Mouse (Mus musculus) cerebellum, adult (tissue): ENCODE results near the gene Ddit4.

Experiments
- ATAC-seq: cut with Nextera tagmentation; 2 replicates; pipeline ENCODE4 v1.9.2; 2017; ENCODE audit warnings: mild to moderate bottlenecking, moderate library complexity, mixed read lengths; ENCODE audit not compliant: insufficient number of reproducible peaks, low FRiP score, low TSS enrichment

Gene Ddit4

DNA sequence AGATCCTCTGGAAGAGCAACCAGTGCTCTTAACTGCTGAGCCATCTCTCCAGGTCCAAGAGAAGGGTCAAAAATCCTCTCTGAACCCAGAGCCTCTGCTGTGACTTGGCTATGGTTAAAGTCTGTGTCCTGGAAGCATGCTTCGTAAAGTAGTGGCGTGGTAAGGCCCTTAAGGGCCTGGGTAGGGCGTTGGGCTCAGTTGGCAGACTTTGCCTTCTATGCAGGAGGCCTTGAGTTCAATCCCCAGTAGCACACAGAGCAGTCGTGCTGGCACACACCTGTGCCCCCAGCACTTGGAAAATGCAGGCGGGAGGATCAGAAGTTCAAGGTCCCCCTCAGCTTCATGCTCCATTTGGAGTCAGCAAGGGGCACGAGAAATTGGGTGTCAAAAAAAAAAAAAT lies 21.4 kb upstream of the Ddit4 start:
- ATAC-seq: no peak

DNA sequence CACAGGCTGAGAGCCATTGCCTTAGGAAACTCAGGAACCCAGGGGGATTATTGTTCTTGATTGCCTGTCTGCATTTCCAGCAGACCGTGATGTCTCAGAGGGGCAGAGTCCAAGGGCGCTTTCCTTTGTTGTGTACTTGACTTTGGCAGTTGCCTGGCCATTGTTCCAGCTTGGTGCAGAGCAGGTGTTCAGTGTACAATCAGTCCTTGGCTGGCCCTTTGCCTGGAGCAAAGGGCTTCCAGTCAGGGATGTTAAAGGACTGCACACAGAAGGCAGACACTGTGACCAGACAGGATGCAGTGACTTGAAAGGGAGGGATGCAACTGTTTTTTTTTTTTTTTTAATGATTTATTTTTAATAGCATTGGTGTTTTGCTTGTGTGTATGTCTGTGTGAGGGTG lies 20.9 kb upstream of the Ddit4 start:
- ATAC-seq: no peak

DNA sequence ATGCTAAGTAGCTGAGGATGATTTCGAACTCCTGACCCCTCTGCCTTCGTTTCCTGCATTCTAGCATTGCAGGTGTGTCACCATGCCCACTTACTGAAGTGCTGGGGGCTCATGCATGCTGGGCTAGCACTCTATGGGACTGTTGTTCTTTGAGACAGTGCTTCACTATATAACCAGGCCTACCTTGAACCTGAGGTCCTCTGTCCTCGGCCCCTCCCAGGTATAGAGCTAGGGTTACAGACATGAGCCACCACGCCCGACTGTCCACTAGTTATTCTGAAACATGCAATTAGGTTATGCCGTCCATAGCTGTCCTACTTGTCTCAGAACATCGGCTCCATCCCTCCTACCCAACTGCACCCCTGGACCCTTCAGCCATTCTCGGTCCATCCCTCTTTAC lies 20.2 kb upstream of the Ddit4 start:
- ATAC-seq: no peak

DNA sequence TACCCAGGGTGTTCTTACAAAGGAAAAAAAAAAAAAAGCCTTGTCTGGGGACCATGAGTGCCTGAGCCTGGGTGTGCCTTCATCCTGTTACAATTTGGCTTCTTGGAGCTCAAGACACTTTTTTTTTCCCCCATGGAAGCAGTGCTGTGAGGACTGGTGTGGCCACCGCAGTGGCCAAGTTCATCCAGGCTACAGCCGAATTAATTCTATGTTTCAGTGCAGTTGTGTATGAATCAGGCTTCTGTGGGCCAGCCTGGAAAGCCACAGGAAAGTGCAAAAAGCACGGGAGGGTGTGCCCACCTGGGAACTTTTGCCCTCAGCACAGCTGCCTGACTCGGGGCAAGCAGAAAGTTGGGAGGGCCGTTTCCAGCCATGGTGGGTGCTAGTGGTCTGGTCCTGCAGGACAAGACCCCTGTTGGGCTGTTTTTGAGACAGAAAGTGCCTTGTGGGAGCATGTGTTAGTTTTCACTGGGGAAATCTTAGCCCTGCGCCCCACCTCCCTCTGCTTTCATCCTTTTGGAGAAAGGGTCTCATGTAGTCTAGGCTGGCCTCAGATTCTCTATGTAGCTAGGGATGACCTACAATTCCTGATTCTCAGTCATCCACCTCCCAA lies 18.9 kb upstream of the Ddit4 start:
- no peak for ATAC-seq

DNA sequence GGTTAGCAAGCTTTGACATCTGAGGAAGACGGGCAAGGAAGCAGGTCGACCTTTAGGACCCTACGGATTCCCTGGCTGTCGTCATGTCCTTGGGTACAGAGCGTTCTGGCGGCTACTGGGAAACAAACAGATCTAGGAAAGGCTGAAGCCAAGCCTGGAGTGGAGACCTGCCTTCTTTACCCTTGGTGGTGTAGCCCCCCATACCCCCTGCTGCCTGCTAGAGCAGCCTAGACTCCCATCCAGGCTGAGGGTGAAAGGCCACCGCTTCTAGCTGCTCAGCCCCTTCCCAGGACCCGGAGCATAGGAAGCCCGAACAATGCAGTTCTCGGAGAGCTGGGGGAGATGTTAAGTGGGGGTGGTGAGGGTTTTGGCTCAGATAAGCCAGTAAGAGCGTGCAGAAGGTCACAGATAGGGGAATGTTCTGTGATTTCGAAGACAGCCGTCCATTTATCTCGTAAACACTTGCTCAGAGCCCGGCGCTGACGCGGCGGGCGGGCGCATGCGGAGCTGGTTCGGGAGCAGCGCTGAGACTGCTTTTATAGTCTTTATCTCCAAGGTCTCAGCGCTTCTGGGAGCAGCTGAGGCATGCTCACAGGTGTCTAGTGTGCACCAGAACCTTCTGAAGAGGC lies 18.3 kb upstream of the Ddit4 start:
- peak; percentile 90 for ATAC-seq

DNA sequence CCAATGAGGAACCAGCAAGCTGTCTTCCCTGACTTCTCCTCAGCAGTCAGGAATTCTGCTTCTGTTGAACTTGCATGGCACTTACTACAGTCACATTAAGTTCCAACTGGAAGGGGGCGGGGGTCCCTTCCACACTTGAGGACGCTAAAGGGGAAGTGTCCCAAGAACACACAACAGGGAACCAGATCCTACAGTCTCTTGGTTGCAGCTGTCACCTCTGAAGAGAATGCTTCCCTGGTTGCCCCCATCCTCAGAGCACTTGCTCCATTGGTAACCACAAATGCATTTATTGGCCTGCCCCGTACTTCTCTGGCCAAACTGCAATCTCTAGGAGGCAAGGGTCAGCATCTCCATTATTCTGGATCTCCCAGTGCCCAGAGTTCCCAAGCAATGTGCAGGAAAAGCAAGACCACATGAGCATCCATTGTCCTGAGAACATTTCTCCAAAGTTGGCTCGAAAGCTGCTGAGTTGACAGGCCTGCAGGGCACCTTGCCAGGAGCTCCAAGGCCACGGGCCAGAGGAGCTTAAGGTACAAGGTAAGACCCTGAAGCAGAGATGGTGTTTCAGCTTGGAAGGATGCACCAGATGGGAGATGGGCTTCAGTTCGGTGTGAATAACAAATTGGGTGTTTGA lies 15.8 kb upstream of the Ddit4 start:
- no peak for ATAC-seq

DNA sequence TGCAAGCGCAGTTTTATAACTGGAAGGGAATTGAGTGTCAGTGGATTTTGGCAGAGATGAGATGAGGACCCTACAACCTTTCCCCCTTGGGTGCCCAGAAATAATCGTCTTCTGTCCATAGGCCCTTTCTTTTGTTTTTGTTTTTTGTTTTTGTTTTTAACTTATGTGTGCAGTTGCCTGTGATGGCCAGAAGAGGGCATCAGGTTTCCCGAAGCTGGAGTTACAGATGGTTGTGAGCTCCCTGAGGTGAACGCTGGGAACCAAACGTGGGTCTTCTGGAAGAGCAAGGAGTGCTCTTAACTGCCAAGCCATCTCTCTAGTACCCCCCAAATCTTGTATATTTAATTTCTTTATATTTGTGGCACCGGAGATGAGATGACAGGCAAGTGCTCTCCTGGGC lies 15.1 kb upstream of the Ddit4 start:
- ATAC-seq: no peak

DNA sequence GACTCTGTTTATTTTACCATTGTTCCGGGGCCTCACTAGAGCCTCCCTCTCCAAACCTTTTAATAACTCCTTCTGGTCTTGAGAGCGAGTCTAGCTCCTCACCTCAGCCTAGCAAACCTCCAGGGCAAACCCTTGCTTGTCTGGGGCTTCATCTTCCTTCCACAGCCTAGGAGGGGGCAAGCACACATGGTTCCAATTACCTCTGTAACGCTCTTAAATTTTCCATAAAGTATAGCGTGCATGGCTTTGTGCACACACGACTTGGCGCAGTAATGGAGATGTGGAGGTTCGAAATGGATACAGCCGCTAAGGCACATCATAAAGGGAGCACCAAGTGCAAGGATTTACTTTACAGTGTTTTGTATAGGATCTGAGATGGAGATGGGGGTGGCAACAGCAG lies 14.2 kb upstream of the Ddit4 start:
- ATAC-seq: no peak

DNA sequence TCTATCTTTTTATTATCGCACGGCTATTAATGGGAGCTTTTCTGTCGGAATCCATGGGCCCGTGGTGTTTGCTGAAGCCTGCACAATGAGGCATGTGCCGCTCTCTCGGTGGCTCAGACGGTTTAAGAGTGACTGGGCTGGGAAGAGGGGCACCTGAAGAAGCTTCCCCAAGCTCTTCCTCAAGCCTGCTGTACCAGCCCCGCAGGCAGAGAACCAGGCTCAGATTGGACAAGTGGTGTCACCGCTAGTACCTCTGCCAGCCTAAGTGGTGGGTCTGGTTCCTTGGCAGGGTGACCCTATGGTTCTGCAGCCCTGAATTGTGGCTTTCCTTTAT lies 13.7 kb upstream of the Ddit4 start:
- no peak for ATAC-seq

DNA sequence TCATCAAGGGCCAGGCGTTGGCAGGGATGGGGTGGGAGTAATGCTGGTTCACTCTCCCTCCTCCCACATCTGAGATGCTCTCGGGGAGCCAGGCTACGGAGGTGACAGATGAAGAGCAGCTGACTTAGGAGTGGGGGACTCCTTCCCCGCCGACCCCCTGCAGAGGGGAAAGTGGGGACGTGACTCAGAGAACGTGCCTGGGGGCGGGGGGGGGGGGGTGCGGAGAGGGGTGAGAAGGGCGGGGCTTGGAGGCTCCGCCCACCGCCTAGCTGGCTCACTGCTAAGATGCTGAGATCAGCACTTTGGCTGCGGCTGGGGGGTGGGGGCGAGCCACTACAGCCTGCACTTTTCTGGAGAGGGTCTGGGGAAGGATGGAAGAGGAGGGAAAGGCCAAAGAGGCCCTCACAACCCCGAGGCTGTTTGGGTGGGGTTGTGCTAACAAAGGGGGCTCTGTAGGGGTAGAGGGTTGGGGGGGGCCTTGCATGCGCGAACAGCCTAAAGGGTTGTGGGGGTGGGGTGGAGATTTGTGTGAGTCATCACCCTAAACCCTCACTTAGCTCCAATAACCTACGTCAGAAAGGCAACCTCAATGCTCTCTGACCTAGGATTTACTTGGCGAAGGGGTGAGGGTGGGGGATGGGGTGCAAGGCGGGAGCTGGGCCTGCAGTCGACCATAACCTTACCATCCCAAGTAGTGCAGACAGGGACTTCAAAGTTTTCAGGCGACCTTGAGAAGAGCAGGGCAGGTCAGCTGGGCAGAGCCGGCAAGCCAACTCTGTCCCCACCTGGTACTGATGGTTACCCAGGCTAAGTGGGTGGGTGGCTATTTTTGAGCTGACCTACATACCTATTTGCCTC lies 13.1 kb upstream of the Ddit4 start:
- ATAC-seq: no peak

DNA sequence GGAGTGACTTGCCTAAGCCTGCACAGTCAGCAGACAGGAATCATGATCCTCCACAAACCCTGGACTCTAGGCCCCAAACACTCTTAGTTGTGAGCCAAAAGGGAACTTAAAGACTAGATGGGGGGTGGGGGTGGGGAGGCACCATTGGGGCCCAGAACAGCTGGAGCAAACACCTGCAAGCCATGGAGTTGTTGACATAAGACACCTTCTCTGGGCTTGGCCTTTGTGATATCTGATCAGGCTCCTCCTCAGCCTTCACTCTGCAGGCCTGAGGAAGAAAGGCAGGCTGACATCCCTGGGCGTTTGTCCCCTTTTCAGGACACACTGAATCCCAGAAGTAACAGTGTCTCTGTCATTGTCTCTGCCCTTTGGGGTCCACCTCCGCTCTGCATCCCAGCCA lies 12.0 kb upstream of the Ddit4 start:
- ATAC-seq: no peak

DNA sequence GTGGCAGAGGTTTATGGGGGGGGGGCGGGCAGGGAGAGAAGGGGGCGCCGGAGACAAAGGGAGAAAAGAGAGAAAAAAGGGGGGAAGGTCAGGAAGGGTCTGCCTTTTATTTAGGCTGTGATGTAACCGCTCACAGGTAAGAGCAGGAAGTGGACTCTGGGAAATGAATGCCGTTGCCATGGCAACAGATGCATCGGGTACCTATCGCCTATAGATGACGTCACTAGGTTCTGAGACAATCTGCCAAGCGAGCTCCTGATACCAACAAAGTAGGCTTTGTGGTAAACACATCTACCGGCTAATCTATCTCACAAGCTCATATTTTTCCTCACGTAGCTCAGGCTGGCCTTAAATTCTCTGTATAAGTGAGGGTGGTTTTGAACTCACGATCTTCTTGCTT lies 7.9 kb upstream of the Ddit4 start:
- ATAC-seq: no peak

DNA sequence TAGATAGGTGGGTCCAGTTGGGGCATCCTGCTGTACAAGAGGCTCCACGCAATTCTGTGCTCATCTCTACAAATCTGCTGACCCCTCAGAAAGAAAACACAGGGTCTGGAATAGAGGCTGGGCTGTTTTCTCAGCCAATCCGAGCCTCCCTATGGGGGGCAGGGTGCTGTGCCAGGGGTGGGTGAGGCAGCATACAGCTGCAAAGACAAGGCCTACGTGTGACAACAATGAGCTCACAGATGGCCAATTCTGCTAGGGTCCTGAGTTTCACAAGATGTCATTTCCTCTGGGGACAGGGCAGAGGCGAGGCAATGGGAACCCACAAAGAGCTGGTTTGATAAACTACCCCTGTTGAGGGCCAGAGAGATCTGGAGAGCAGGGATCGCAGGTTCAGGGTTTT lies 6.8 kb upstream of the Ddit4 start:
- ATAC-seq: no peak

DNA sequence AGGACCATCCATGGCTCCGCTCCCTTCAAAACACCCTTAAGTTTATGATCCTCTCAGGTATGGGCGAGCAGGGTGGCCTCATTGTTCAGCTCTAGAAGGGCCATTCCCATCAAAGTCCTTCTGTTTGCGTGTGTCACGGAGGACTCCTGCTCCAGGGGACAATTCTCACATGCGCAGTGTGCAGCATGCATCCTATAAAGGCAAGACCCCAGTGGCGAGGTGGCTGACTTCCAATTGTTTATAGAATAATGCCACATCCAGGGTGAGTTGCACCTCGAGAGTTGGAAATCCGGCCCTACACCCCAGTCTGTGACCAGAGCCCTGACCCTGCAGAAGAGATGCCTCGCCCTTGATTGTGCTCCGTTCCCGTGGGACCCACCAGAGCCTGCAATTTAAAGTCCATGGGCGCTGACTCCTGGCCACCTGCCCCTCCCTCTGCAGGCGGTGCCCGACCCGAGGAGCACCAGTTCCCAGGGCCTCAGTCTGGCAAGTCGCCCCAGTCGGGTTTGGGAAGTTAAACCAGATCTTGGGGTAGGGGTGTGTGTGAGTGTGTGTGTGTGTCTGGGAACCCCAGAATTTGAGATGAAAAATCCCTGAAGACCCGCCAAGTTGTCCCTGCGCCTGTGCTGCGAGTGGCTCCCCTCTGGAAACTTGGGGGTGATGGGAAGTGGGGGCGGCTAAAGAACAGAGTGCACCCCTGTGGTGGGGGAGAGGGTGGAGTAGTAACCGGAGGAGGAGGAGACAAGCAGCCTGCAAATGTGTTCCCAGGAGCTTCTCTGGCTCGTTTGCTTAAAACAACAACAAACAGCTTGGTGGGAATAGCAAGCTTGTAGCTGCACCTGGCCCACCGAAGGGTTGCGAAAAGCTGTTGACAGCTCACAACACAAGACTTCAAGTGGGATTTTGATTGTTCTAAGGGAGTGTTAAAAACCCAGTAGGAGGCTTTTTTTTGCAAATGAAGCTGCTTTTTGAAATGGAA lies 5.8 kb upstream of the Ddit4 start:
- ATAC-seq: no peak

DNA sequence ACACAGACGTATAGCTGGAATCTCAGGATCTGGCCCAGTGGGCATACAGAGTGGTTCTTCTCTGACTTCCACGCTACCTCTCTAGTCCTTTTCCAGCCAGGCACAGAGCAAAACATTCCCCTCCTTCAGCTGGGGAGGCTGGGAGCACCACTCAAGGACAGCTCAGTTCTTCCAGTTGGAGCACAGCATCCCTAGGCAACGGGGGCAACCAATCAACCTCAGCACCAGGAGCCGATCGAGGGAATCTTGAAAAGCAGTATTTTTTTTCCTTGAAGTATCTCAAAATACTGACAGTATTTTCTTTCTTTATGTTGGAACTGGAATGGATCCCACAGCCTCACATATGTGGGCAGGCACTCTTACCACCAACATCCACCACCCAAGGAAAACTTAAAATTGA lies 5.0 kb upstream of the Ddit4 start:
- no peak for ATAC-seq

DNA sequence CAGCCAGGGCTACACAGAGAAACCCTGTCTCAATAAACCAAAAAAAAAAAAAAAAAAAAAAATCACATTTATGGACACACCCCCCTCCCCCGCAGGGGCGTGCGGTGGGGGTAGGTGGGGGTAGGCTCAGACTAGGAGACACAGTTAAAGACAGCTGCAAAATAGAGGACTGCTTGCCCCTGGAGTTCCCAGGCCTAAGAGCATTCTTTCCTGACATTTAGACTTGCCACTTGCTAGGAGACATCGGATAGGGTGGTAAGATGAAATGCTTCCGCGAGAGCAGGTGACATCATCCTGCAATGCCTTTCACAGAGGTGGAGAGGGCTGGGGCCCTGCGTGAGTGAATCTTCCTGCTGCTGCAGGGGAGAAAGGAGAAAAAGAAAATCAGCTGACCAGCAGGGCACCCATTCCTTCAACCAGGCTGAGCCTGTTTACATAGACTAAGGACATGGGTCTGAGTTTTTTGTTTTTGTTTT lies 2.0 kb upstream of the Ddit4 start:
- ATAC-seq: no peak

DNA sequence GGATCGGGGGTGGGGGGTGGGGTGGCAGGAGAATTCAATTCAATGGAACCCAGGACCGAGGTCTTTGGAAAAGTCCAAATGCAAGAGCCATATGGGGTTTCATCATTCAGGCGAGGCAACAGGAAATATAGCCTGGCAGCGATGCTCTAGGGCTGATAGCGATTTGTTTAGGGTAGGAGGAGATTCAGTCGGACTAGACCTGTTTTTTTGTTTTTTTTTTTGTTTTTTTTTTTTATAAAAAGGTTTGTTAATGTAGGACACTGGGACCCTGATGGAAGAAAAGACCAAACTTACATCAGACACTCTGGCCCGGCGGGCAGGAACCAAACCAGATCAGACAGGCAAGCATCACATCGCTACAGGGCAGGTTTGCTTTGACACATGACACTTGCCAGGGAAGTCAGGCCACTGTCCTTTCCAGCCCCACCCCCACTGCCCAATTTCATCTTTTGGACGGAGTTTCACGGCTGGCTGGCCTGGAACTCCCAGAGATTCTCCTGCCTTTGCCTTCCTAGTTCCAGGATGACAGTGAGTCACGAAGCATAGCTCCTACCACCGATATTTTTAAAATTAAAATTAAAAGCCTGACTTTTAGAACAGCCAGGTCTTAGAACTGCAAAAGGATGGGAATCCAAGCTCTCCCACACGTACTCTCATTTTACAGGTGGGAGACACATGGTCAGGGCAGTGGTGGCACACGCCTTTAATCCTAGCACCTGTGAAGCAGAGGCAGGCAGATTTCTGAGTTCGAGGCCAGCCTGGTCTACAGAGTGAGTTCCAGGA lies 1.3 kb upstream of the Ddit4 start:
- no peak for ATAC-seq

DNA sequence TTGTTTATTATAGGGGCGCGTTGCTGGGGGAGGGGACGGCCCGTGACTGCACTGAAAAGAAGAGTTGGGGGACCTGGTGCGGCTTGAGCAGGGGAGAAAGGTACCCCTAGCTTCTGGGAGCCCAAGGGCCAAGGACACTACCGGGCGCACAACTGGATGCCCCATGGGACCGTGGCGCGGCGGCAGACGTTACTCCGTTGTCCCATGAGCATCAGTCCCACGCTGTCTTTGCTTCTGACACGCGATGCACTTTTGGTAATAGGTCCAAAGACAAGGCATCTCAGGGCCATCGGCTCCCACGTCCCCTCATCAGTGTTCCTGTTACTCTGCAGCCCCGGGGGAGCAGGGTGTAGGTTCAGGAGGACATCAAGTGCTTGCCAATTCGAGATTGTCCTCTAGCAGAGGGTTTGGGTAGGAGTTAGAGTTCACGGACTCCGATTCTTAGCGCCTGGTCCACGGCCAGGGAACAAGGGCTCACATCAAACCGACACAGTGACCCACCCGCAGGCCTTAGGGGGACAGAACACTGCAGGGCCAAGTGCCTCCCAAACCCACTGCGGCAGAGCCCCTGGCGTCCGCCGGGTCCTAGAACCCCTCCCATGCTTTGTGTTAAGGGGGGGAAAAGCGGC lies 632 bp upstream of the Ddit4 start:
- peak; percentile 34 for ATAC-seq

DNA sequence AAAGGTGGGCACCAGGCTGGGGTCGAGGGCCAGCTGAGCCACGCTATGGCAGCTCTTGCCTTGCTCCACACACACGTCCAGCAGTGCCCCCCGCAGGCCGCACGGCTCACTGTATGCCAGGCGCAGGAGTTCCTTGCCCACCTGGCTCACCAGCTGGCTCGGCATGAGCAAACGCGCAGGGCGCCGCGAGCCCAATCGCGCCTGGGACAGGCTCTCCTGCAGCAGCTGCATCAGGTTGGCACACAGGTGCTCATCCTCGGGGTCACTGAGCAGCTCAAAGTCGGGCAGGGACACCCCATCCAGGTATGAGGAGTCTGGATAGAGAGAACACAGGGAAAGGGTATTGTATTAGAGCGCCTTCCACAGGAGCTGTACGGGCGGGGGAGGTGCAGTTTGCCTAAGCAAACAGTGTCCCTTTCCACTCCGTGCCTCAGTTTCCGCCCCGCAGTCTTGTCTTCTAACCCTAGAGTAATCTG lies 880 bp downstream of the Ddit4 start:
- ATAC-seq: peak; percentile 13; the same call in 1 of the 2 replicates
